Mouse (Mus musculus): ENCODE data around the gene Scn2b.

Scn2b gene

DNA sequence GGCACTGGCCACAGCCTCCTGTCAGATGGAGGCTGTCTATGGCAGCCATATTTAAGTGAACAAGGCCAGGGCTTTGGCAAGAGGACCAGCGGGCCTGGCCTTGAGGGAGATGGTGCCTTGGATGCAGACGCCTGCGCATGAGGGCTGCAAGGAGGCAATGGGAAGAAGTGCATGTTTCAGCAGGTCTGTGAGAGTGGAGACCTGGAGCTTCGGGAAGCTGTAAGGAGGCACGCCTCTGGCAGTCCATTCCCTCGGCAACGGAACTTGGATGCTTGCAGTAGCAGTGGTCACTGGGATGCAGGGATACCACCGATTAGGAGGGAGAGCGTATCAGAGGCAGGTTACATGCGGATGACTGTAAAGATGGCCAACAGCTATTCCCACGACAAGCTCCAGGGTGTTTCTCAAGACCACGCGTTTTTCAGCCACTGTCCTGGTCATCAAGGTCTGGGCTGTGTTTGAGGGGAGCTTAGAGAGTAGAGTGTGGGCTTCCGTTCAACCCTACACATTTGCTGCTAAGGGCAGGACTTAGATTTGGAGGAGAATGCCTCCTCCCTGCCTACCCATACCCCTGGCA is 2.5 kb downstream of the Scn2b start:
- no peak for DNase-seq (ENCODE audit: low spot score in 2 of 2)

DNA sequence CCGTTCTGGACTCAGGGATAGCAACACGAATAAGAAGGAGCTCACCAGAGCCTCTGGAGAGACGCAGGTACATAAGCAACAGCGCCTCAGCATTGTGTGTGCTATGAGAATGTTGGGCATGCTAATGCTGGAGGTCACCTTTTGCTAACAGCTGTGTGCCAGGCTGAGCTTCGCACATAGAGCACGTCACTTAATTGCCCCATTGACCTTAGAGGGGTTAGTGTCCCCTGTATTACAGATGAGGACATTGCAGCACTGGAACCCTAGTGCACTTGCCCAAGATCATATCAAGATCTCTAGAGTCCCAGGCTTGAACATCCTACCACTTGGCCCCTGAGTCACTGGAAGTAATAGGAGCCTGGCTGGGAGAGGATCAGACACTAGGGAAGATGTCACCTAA is 3.0 kb downstream of the Scn2b start:
- no peak for DNase-seq (ENCODE audit: low spot score in 2 of 2)

DNA sequence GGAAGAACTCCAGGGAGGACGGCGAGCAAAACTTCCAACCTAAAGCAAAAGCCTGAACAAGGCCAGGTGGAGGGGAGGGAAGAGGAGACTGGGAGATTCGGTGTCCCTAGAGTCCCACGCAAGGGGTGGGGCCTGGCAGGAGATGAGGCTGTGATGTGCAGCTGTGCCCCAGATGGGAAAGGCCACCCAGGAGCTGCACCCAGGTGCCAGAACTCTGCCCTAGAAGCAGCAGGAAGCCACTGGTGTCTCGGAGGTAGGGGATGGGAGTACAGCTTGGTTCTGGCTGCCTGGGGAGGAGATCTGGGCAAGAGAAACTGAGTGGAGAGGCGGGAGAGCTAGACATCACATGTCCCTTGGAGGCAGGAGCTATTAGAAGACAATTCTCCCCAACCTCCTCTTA is 3.4 kb downstream of the Scn2b start:
- DNase-seq (ENCODE audit: low spot score in 2 of 2): no peak

DNA sequence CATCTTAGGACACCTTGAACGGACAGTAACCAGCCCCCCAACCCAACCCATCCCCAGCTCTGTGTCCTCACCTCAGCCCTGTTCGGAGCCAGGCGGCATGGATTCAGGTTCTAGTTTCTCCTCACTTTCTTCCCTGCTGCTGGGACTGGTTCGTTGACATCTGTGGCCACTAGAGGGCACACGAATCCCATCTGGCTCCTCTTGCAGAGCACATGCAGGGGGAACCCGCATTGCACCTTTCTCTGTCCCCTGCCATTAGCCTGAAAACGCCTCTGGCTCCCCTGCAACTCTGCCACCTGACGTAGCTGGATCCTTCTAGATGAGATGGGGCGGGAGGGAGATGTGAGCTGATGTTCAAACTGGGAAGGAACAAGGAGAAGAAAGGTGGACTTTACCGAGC is 4.2 kb downstream of the Scn2b start:
- peak; percentile 53 to 71 for DNase-seq (ENCODE audit: low spot score in 2 of 2)

DNA sequence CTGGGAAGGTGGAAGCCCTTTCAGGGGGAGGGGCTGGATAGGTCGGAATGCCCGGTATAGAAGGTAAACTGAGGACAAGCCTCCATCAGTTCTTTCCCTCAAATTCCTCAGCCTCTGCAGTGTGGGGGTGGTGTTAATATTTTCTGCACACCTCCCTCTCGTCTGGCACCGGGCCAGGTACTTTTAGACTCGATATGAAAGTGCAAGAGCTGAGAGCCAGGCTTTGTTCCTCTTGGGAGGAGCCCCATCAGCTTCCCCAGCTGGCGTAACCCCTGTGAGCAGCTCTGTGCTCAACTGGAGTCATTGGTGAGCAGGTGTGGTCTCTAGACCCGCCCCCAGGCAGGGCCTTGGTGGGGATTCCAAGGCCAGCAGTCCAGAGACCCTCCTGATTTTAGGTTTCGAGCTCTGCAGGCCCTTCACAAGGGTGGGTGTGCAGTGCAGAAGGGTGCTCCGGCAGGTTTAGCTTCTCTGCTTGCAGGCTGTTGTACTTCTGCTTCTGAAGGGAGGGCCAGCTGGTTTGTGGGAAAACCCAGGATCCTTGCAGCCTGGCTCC is 4.7 kb downstream of the Scn2b start:
- DNase-seq (ENCODE audit: low spot score in 2 of 2): peak in 1 of 2 experiments; percentile 42

DNA sequence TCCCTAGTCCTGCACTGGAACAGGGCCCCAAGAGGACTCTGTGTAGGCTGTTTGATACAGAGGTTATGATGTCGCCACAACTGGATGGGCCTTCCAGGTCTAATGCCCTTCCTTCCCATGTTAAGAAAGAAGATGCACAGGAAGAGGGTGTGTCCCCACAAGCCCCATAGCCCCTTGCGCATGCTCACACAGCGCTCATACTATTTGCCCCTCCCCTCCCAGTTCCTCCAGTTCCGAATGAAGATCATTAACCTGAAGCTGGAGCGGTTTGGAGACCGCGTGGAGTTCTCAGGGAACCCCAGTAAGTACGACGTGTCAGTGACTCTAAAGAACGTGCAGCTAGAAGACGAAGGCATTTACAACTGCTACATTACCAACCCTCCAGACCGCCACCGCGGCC is 7.6 kb downstream of the Scn2b start:
- DNase-seq (ENCODE audit: low spot score in 2 of 2): no peak

DNA sequence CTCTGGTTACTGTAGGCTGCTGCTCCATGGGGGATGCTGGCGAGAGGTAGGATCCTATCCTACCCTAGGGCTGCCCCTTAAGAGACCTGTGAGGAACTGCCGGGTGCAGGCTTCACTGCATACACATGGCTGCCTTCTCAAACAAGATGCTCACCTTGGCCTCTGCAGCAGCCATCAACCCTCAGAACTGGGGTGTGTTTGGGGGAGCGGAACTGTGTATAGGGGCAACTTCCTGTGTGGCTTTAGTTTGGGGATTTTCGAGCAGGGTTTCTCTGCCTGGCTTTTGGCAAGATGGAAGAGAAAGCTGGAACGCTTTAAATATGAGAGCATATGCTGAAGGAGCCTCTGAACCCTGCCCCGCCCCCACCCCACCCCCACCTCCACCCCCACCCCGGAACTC is 9.4 kb downstream of the Scn2b start:
- DNase-seq (ENCODE audit: low spot score in 2 of 2): no peak

DNA sequence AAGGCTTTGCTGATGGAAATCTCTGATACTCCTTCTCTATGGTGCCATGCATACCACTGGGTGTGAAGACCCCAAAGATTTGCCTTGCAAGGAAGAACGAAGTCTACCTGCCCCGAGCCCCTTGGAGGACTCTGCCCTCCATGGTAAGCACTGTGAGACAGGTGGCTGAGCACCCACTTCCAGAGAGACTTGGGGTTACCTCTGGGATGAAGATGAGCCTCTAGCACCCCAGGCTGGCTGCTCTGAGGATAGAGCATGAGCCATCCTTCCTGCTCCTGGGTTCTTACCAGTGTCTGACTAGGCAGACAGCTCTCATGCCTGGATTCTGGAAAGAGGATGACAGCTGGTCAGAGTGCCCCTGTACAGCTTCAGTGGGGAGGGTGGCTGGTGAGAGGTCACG is 12.5 kb downstream of the Scn2b start:
- DNase-seq (ENCODE audit: low spot score in 2 of 2): no peak

DNA sequence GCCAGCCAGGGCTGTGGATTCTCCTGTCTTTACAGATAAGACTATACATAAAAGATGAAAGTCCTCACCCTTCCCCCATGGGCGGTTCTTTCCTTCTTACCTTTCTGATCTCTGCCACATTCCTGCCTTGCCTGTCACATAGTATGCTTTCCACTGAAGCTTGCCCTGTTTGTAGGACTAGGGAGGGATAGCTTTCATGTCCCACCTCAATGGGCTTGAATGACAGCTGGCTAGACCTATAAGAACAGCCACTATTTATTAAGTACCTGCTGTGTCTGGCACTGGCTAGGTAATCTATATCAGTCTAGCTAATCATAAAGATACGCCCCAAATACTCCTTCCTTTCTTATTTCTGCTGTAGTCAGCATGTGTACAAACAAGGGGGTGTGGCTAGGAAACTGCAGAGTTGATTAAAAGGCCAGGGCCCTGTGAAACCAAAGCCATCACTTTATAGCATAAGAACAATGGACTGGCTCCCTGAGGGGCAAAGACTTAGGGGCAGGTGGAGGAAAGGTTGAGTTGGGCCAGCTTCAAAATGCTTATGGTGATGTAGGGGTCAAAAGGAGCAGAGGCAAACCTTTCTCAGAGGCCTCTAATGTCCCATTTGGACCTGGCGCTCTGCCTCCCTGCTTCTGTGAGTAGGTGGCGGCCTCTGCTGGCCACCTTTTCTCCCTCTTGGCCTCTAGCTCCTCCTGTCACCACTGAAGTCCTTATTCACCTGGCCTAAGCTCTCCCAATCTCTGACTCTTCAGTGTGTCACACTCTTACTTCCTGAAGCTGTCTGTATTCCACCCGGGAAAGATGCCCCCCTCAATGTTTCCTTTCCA is 16.1 kb downstream of the Scn2b start:
- peak; percentile 55 to 68 for DNase-seq (ENCODE audit: low spot score in 2 of 2)

DNA sequence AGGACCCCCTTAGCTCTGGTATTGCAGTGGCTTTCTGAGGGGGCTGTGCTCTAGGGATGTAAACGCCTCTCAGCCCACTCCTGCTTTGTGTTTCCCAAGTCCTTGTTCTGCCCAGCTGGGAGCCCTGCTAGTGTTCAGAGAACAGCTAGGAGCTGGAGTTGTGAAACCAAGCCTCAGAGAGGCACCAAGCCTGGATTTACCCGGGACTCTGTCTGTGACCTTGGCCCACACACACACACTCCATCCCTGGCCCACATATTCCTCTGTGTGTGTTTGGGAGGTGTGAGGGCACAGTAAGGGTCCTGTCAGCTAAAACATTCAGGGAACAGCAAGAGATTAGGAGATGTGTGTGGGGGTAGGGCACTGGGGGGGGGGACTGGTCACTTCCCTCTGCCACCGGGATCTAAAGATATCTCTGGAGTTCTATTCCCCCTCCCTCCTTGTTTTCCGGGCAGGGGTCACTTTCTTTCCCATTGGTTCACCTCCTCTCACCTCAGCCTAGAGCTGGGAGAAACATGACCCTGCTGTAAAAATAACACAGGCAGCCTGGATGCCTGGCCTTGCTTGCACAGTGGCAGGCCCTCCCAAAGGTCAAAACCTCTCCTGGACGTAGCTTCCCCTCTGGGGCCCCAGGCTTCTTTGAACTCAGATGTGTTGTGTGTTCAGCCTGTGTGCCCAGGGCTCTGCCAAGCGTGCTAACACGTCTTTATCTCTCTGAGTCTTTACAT is 19.0 kb downstream of the Scn2b start:
- DNase-seq (ENCODE audit: low spot score in 2 of 2): no peak

DNA sequence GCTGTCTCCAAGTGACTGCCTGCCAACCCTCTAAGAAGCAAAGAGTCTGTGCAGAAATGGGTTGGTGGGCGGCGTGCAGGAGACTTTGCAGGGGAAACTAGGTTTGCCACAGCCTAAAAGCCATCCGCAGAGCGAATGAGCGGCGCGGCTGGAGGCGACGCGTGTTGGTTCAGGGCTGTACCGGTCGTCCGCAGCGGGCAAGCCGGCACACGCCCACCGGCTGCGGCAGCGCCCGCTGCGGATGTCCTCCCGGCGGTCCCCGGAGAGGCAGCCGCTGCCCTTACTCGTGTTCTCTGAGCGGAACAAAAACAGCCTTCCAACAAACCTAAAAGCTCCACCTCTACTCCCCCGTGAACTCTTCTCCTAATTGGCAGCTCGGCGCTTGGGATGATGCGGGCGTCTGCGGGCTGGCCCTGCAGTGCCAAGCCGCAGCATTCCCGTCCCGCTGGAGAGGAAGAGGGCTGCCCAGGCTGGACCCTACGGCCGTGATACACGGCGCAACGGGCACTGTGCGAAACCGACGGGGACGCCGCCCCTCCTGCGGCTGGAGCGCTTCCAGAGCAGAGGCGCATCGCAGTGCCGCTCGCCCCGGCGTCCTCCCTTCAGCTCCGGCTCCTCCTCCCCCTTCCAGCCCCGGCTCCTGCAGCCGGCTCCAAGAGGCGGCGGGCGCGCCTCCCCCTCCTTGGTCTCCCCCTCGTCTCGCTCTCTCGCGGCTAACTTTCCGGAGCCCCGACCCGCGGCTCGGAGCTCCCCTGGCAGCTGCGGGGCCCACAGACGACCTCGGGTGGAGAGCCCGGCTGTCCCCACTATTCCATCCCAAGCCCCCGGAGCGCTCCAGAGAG is 20.8 kb downstream of the Scn2b start, which contains the start of gene Scn4b:
Gene Scn4b (plus strand): TSS at position 205 of the 842 bp plus-strand sequence.
- peak in 1 of 2 experiments; percentile 31 for DNase-seq (ENCODE audit: low spot score in 2 of 2)

DNA sequence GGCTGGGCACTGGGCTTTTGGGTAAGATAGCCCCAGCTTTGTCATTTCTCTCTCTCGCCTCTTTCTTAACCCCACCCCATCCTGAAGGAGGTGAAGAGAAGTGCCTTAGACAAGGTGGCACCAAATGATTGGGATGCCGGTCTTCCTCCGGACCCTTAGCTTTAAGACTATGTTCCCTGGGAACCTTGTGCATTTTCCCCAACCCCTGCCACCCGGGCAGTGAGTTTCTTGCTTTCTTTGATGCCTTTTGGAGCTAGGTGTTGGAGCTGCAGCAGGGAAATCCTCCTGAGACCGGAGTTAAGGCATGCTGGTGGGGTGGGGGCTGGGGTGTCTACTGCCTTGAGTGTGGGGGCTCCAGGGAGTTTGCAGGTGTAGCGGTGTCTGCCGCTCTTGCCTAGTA is 21.5 kb downstream of the Scn2b start:
- DNase-seq (ENCODE audit: low spot score in 2 of 2): no peak

DNA sequence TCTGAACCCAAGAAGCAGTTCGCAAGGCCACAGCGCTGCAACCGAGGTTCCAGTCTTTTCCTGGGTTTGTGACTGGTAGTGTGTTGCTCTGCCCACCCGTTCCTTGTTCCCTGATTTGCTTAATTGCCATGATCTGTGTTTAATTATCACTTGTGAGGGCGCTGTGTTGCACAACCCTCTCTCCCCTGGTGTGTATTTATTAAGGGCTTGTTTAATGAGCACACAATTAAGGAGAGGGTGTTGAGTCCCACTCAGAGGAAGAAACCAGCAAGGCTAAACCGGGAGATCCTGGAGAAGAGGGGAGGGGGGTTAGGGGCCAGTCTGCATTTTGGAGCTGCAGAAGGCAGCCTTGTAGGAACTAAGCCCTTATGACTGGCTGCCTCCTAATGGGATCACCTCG is 23.4 kb downstream of the Scn2b start:
- no peak for DNase-seq (ENCODE audit: low spot score in 2 of 2)

DNA sequence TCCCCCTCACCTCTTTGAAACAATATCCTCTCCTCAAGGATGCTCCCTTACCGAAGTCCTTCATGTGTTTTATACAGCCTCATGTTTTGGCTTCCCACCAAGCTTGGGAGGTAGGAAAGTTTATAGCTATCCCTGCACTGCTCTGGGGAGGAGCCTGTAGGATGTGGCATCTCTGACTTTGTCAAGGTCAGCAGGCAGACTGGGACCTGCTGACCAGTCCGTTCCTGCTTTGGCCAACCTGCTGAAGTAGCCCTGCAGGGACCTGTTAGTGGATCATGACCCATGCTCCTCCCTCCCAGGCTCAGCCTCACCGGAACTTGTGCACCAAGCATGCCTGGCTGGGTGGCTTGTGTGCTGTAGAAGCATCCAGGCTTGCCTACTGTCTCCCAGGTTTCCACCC is 25.1 kb downstream of the Scn2b start:
- DNase-seq (ENCODE audit: low spot score in 2 of 2): no peak

DNA sequence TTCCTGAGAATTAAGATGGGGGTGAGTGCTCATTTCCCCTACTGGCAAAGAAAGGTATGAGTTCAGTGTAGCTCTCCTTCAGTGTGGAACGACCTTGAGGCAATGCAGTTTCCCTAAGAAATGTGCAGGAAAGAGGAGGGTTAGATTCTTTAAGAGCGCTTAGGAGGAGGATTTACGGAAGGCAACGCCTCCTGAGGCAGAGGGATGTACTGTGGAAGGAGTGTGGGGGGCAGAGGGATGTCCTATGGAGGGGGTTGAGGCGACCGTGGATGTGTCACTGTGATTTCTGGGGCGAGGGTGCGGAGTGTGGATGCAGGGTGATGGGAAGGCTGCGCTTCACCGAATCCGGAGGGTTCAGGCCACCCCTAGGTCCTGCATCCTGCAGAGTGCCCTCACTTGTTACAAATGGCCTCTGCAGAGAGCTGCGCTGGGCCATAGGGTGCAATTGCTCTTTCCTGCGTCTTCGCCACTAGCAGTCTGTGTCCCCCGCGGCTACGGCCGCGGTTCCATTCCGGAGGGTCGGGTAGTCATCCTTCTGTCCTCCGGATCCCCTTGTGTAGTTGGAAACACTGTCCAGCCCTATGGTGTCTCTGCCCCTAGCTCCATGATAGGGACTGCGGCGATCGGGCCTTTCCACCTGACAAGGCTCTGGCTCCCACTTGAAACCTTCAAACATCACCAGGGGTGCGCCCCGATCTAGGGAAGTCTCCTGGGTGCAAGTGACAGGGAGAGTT is 28.1 kb downstream of the Scn2b start:
- no peak for DNase-seq (ENCODE audit: low spot score in 2 of 2)

DNA sequence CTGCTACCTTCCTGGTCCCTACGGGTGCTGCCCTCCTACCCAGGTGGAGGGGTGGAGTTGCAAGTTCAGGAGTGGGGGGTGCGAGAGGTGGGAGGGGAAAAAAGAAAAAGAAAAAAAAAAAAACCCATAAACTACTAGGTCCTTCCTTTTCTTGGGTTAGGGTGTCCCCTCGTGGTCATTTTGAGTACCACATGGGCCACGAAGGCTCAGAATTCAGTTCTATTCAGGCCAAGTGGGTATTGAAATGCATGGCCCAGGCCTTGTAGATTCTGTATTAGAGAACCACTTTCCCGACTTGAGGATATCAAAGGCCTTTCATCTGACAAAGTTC is 28.6 kb downstream of the Scn2b start:
- DNase-seq (ENCODE audit: low spot score in 2 of 2): peak; percentile 55 to 66

DNA sequence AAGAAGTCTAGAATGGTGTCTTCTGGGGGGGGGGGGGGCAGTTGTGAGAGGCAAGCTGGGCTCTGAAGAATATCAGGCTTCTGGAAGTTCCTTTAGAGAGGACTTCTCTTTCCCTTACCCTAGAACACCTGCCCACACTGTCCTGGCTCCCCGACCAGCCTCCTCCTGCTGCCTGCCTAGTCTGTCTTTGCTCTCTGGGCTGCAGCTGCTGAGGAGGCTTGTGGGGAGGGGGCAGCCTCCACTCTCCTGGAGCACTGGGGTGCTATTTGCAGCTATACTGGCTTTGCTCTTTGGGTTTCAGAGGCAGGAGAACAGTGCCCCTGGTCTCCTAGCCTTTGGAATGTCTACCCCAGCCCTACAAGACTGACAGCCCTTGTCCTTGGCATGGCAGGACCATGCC is 33.4 kb downstream of the Scn2b start:
- DNase-seq (ENCODE audit: low spot score in 2 of 2): no peak

DNA sequence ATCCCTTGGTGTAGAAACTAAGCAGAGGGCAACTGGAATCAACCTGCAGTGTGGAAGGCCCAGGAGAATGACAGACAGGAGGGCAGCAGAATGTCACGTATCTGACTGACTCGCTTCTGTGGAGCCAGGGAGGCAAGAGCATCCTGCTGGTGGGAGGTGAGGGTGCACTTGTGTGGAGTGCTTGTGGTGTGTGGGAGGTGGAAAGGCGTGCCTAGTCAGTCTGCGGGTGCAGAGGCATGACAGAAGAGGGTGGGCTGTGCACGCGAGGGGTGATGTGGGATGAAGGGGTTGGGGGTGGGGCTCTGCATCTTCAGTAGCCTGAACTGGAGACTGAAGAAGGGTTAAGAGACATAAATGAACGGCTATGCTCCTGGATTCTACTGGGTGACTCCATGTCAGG is 35.8 kb downstream of the Scn2b start:
- no peak for DNase-seq (ENCODE audit: low spot score in 2 of 2)

DNA sequence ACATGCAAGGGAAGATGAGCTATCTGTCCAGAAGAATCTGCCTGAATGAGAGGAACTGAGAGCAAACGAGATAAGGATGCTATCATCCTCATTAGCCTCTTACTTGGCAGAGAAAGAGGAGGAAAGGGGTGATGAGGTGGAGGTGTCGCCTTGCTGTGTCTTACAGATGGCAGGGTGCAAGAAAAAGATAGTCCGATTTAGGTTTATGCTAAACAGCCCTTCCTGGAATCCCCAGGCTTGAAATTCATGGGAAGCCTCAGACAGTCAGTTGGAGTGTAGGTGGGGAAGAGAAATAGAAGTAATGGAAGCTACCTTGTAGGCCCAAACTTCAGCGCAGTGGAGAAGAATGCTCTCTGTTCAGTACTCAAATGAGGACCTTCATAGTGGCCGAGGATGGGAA is 50.3 kb downstream of the Scn2b start:
- no peak for DNase-seq (ENCODE audit: low spot score in 2 of 2)

DNA sequence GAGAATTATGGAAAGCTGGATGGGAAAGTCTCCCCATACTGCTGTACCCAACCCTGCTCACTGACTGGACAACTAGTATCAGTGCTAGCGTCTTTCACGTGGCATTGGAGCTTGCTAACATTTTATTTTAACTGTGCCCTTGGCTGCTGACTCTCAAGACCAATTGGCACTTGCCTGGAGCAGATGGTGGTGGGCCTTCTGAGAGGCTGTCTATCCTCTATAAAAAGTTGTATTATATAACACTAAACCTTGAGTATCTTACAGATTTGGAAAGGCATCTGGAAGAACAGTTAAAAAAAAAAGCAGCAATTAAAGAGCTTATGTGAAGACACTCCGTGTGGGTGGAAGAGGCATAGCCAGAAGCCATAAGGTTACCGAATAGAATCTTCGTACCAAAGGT is 52.6 kb downstream of the Scn2b start:
- DNase-seq (ENCODE audit: low spot score in 2 of 2): no peak

DNA sequence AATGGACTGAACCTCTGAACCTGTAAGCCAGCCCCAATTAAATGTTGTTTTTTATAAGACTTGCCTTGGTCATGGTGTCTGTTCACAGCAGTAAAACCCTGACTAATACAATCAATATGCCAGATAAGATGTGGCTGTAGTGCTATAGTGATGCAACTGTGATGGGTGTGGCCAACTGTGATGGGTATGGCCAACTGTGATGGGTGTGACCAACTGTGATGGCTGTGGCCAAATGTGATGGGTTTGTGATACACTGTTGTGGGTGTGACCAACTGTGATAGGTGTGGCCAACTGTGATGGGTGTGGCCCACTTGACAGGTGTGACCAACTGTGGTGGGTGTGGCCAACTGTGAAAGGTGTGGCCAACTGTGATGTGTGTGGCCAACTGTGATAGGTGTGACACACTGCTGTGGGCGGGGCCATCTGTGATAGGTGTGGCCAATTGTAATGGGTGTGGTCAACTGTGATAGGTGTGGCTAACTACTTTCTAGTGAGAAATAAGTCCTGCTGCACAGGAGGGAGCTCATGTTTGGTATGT is 53.6 kb downstream of the Scn2b start:
- no peak for DNase-seq (ENCODE audit: low spot score in 2 of 2)
